Comparison of ENCODE assay signal across 12 mouse cellular contexts in the genomic region with DNA sequence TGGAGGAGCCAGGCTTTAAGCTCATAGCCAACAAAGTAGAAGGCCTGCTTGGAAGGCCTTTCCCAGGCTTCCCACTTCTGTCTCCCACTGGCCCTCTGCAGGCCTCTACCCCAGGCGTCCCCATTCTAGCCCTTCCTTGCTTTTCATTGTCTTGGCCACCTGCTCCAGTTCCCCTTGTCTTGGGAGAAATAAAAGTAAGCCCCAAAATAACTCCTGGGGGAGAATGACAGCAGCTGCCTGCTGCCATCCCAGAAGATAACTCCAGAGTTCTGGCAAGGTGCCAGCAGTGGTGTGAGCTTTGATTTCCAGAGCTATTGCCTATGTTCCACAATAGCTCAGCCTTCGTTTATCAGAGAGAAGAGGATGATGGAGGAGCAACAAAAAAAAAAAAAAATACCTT.
DNase-seq lines count a peak whose midpoint lies in the region; ATAC-seq and TF ChIP-seq lines count a peak whose summit lies in the region.
"Had no signal": no experiment of that assay in that cellular context is flagged by ENCODE, and none has a peak within 500 bp of the region (broad histone marks: within the 10 kb centered on the region; RNA-seq: fewer than 3 reads in every experiment).

No protein-coding gene starts in this region.

- H3K36me3 ChIP-seq in forebrain, embryonic 14.5 days (ENCODE audit: control insufficient read depth, insufficient read depth, low read length), result no peaks in the 10 kb centered on the region
- no peaks in the 10 kb centered on the region for H3K36me3 ChIP-seq in forebrain, embryonic 16.5 days (ENCODE audit: control insufficient read depth, insufficient read depth)
- H3K36me3 ChIP-seq in limb, embryonic 14.5 days (ENCODE audit: control insufficient read depth, insufficient read depth, low read length), result no peaks in the 10 kb centered on the region
- H3K36me3 ChIP-seq in limb, embryonic 10.5 days, result no peaks in the 10 kb centered on the region
- H3K36me3 ChIP-seq in heart, embryonic 12.5 days, result no peaks in the 10 kb centered on the region
- H3K36me3 ChIP-seq: forebrain, embryonic 10.5 days; liver, embryonic 15.5 days; midbrain, embryonic 12.5 days had no signal

- intact Hi-C loops in left cerebral cortex, postnatal 14 days (cut with DNase I), result loop anchor here (2.0 kb wide), 1 partner anchor 257 kb away; no protein-coding TSS in a partner anchor

- no peak overlapping the region for H3K9ac ChIP-seq in forebrain, embryonic 14.5 days (ENCODE audit: low read length)
- no peak overlapping the region for H3K9ac ChIP-seq in forebrain, embryonic 16.5 days (replicated peaks; ENCODE audit: low read depth, low read length)
- H3K9ac ChIP-seq in limb, embryonic 14.5 days (ENCODE audit: low read depth, low read length, severe bottlenecking), result no peak overlapping the region
- no peak overlapping the region for H3K9ac ChIP-seq in heart, embryonic 12.5 days
- H3K9ac ChIP-seq: liver, embryonic 15.5 days; midbrain, embryonic 12.5 days had no signal

- H3K27me3 ChIP-seq in forebrain, embryonic 14.5 days (replicated peaks; ENCODE audit: control insufficient read depth, insufficient read depth, low read length), result no peaks in the 10 kb centered on the region
- no peaks in the 10 kb centered on the region for H3K27me3 ChIP-seq in forebrain, embryonic 16.5 days (replicated peaks; ENCODE audit: control insufficient read depth, insufficient read depth, low read length)
- peaks cover 15% of the 10 kb centered on the region; the same call in 1 of the 2 replicates for H3K27me3 ChIP-seq in limb, embryonic 14.5 days (ENCODE audit: control insufficient read depth, insufficient read depth, low read length)
- peaks cover 15% of the 10 kb centered on the region; the same call in 1 of the 2 replicates for H3K27me3 ChIP-seq in limb, embryonic 10.5 days (ENCODE audit: low read depth, poor library complexity, severe bottlenecking)
- H3K27me3 ChIP-seq in heart, embryonic 12.5 days (replicated peaks), result no peaks in the 10 kb centered on the region
- H3K27me3 ChIP-seq: CH12.LX; liver, embryonic 15.5 days; midbrain, embryonic 12.5 days had no signal

- peak; percentile 39 for DNase-seq in forebrain, embryonic 14.5 days (ENCODE audit: low spot score)
- no peak for DNase-seq in limb, embryonic 14.5 days (ENCODE audit: low spot score)
- DNase-seq in limb, embryonic 10.5 days (ENCODE audit: low spot score), result no peak
- DNase-seq in left cerebral cortex, postnatal 14 days (ENCODE audit: low spot score in 2 of 2), result peak; percentile 28 to 61
- DNase-seq in B cell, adult 2 months, result no peak
- no peak for DNase-seq in kidney, postnatal 14 days

- H3K4me3 ChIP-seq in forebrain, embryonic 14.5 days (ENCODE audit: low read depth, low read length), result no peak overlapping the region
- H3K4me3 ChIP-seq in forebrain, embryonic 16.5 days (replicated peaks; ENCODE audit: low read length), result no peak overlapping the region
- H3K4me3 ChIP-seq in limb, embryonic 14.5 days (replicated peaks; ENCODE audit: low read length), result no peak overlapping the region
- H3K4me3 ChIP-seq in limb, embryonic 10.5 days, result no peak overlapping the region
- no peak overlapping the region for H3K4me3 ChIP-seq in heart, embryonic 12.5 days
- H3K4me3 ChIP-seq: forebrain, embryonic 10.5 days; liver, embryonic 15.5 days; midbrain, embryonic 12.5 days had no signal

- 27% methylated on average over 2 of the region's 2 CpGs for WGBS in forebrain, embryonic 14.5 days
- WGBS in forebrain, embryonic 16.5 days, result 21% methylated on average over 2 of the region's 2 CpGs
- 29% methylated on average over 2 of the region's 2 CpGs for WGBS in limb, embryonic 14.5 days
- 75% methylated on average over 2 of the region's 2 CpGs for WGBS in limb, embryonic 10.5 days
- WGBS in heart, embryonic 12.5 days, result 20% methylated on average over 2 of the region's 2 CpGs

- no peak for TF ChIP-seq POLR2A in limb, embryonic 14.5 days (IDR thresholded peaks at IDR 0.05; ENCODE audit: borderline replicate concordance, extremely low read depth, insufficient read depth, insufficient read length)

- H3K4me1 ChIP-seq in forebrain, embryonic 14.5 days (ENCODE audit: control insufficient read depth, insufficient read depth, low read length), result peaks cover 20% of the 10 kb centered on the region
- peaks cover 24% of the 10 kb centered on the region for H3K4me1 ChIP-seq in forebrain, embryonic 16.5 days (replicated peaks; ENCODE audit: control insufficient read depth, insufficient read depth, low read length)
- peaks cover 11% of the 10 kb centered on the region for H3K4me1 ChIP-seq in limb, embryonic 14.5 days (ENCODE audit: control insufficient read depth, insufficient read depth, low read length)
- H3K4me1 ChIP-seq in limb, embryonic 10.5 days, result peaks cover 27% of the 10 kb centered on the region
- H3K4me1 ChIP-seq in heart, embryonic 12.5 days (replicated peaks), result peaks cover 41% of the 10 kb centered on the region
- H3K4me1 ChIP-seq: forebrain, embryonic 10.5 days; liver, embryonic 15.5 days had no signal

- ATAC-seq in forebrain, embryonic 14.5 days, result 0 out of 2 replicates have a peak, but pooled peaks have one; percentile 34
- no peak for ATAC-seq in forebrain, embryonic 16.5 days
- ATAC-seq in limb, embryonic 14.5 days (ENCODE audit: low FRiP score, low read depth), result 0 out of 2 replicates have a peak, but pooled peaks have one; percentile 41
- no peak for ATAC-seq in heart, embryonic 12.5 days (ENCODE audit: insufficient number of reproducible peaks, low FRiP score)

- no peak overlapping the region; the same call in 1 of the 2 replicates for H3K27ac ChIP-seq in forebrain, embryonic 14.5 days (ENCODE audit: low read depth, low read length)
- no peak overlapping the region for H3K27ac ChIP-seq in forebrain, embryonic 16.5 days (ENCODE audit: low read length)
- H3K27ac ChIP-seq in limb, embryonic 14.5 days (replicated peaks; ENCODE audit: low read depth, low read length), result no peak overlapping the region
- H3K27ac ChIP-seq in limb, embryonic 10.5 days, result no peak overlapping the region
- H3K27ac ChIP-seq in heart, embryonic 12.5 days (ENCODE audit: poor library complexity, severe bottlenecking), result peak overlapping the region; percentile 50; the same call in 1 of the 2 replicates
- H3K27ac ChIP-seq: forebrain, embryonic 10.5 days; liver, embryonic 15.5 days; midbrain, embryonic 12.5 days had no signal

- no peaks in the 10 kb centered on the region for H3K9me3 ChIP-seq in forebrain, embryonic 14.5 days (replicated peaks; ENCODE audit: control insufficient read depth, low read length)
- H3K9me3 ChIP-seq in forebrain, embryonic 16.5 days (ENCODE audit: control insufficient read depth, low read length), result no peaks in the 10 kb centered on the region
- H3K9me3 ChIP-seq in limb, embryonic 14.5 days (ENCODE audit: control insufficient read depth, low read length), result no peaks in the 10 kb centered on the region
- H3K9me3 ChIP-seq in limb, embryonic 10.5 days (replicated peaks), result no peaks in the 10 kb centered on the region
- no peaks in the 10 kb centered on the region for H3K9me3 ChIP-seq in heart, embryonic 12.5 days (replicated peaks)
- H3K9me3 ChIP-seq: forebrain, embryonic 10.5 days; liver, embryonic 15.5 days; midbrain, embryonic 12.5 days had no signal

- H3K4me2 ChIP-seq in forebrain, embryonic 14.5 days (ENCODE audit: low read length), result no peak overlapping the region
- H3K4me2 ChIP-seq in forebrain, embryonic 16.5 days (ENCODE audit: low read length), result no peak overlapping the region
- H3K4me2 ChIP-seq in limb, embryonic 14.5 days (replicated peaks; ENCODE audit: low read depth, low read length, severe bottlenecking), result no peak overlapping the region
- no peak overlapping the region for H3K4me2 ChIP-seq in heart, embryonic 12.5 days
- H3K4me2 ChIP-seq: liver, embryonic 15.5 days; midbrain, embryonic 12.5 days had no signal

Comparison
In these comparisons a context has a peak if more than half of its experiments do, and no peak if none do; other contexts are left out.
1. ATAC-seq: peak in forebrain, embryonic 14.5 days (single experiment) and limb, embryonic 14.5 days (single experiment); none in forebrain, embryonic 16.5 days (single experiment) and heart, embryonic 12.5 days (single experiment).
2. DNase-seq: peak in forebrain, embryonic 14.5 days (single experiment) and left cerebral cortex, postnatal 14 days (2 of 2); none in limb, embryonic 14.5 days (single experiment), limb, embryonic 10.5 days (single experiment), B cell, adult 2 months (0 of 2) and kidney, postnatal 14 days (single experiment).